8 mouse cellular contexts compared by ENCODE assay signal in the genomic region with DNA sequence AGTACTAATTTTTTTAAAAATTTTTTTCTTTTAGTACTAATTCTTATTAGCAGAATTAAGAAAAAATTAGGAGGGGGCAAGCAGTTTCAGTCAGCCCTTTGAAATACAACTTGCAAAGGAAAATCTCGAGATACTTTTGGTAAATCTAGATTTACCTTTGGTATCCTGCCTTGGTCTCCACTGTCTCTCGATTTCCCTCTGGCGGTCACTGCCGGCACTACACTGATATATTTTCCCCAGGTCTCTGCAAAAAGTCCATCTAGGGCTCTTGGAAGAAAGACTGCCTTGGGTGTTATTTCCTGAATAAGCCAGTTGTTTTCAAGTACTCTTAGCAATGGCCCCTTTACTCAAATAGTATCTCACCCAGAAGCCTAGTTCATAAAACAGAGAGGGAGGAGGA.
DNase-seq lines count a peak whose midpoint lies in the region.

No protein-coding gene starts in this region.

- DNase-seq in B cell, adult 2 months: peak; percentile 85 to 86
- DNase-seq in R1 (ENCODE audit: low read depth, low spot score): peak; percentile 58
- DNase-seq in cerebellum, postnatal 10 days: peak; percentile 89 to 92
- peak; percentile 54 to 57 for DNase-seq in gastrocnemius, adult 8-10 months (ENCODE audit: low spot score in 2 of 2)
- DNase-seq in layer of hippocampus, adult 18-20 months (ENCODE audit: low spot score in 2 of 2): peak; percentile 72 to 91
- peak; percentile 81 for DNase-seq in lung, postnatal 10 days
- DNase-seq in right cerebral cortex, adult 18-20 months: peak; percentile 86
- peak; percentile 15 for DNase-seq in urinary bladder, postnatal 10 days (ENCODE audit: low spot score)

Comparison
In these comparisons a context has a peak if more than half of its experiments do, and no peak if none do; other contexts are left out.
1. Peak in every context shown above with its lines: DNase-seq.
2. DNase-seq: peak in every context shown above with its lines; median percentile 90 in cerebellum, postnatal 10 days; 86 in right cerebral cortex, adult 18-20 months; 86 in B cell, adult 2 months; 82 in layer of hippocampus, adult 18-20 months; 81 in lung, postnatal 10 days; 58 in R1; 56 in gastrocnemius, adult 8-10 months; 15 in urinary bladder, postnatal 10 days.